Mouse (Mus musculus) liver, embryonic 14.5 days (tissue): ENCODE measurements around the gene Sgf29. TPM values are rescaled to one million over a fixed set of nuclear protein-coding genes. Genes with fewer than 3 reads are reported as not detected.

Experiments
- ATAC-seq: fragments of 200-750 bp; cut with Nextera tagmentation; 2 replicates; pipeline ENCODE4 v1.8.0; 2017; ENCODE audit warnings: moderate number of reproducible peaks, mild to moderate bottlenecking, moderate library complexity; ENCODE audit not compliant: insufficient read depth
- DNase-seq, 3 experiments: peaks; one replicate each; pipeline ENCODE4 v3.0.0-alpha.2; 2012 to 2013; ENCODE audit warnings: low read depth in 3 of 3, low spot score in 3 of 3
- H3K27ac ChIP-seq: fragments of 300-500 bp; sonication (generic); 2 replicates; pipeline ENCODE4 v1.5.1; 2014; ENCODE audit warnings: moderate library complexity, mild to moderate bottlenecking, control low read depth, inconsistent platforms
- H3K27me3 ChIP-seq: fragments of 300-500 bp; sonication (generic); 2 replicates; pipeline ENCODE4 v1.6.1; 2014; ENCODE audit warnings: mild to moderate bottlenecking, low read length, moderate library complexity; ENCODE audit not compliant: control insufficient read depth, insufficient read depth
- H3K36me3 ChIP-seq: fragments of 300-500 bp; sonication (generic); replicated peaks from 2 replicates; pipeline ENCODE4 v1.6.1; 2014; ENCODE audit warnings: low read depth; ENCODE audit not compliant: control insufficient read depth, insufficient read depth
- H3K4me1 ChIP-seq, 2 experiments: fragments of 200-500 bp in 1 of 2; fragments of 300-500 bp in 1 of 2; sonication (generic) in 1 of 2; replicated peaks; 2 replicates each; pipeline ENCODE4 v1.6.1; 2012 to 2014; ENCODE audit warnings: antibody characterized with exemption in 1 of 2, inconsistent platforms in 1 of 2, low read length in 1 of 2; ENCODE audit not compliant: control insufficient read depth in 2 of 2, insufficient read depth in 2 of 2
- H3K4me2 ChIP-seq: fragments of 300-500 bp; sonication (generic); 2 replicates; pipeline ENCODE4 v1.6.1; 2014; ENCODE audit warnings: low read depth, mild to moderate bottlenecking, control low read depth, moderate library complexity
- H3K4me3 ChIP-seq, 2 experiments: fragments of 200-500 bp in 1 of 2; fragments of 300-500 bp in 1 of 2; sonication (generic) in 1 of 2; 2 replicates each; pipeline ENCODE4 v1.5.1; 2012 to 2014; ENCODE audit warnings: low read depth in 2 of 2, low read length in 2 of 2, mild to moderate bottlenecking in 2 of 2, control low read depth in 1 of 2, inconsistent platforms in 1 of 2, moderate library complexity in 1 of 2; ENCODE audit not compliant: insufficient read depth in 1 of 2
- H3K9ac ChIP-seq: fragments of 300-500 bp; sonication (generic); replicated peaks from 2 replicates; pipeline ENCODE4 v1.6.1; 2014; ENCODE audit warnings: mild to moderate bottlenecking, control low read depth, moderate library complexity
- H3K9me3 ChIP-seq: fragments of 300-500 bp; sonication (generic); 2 replicates; pipeline ENCODE4 v1.6.1; 2016; ENCODE audit warnings: low read length, mixed read lengths; ENCODE audit not compliant: control insufficient read depth
- CTCF ChIP-seq: IDR thresholded peaks from 2 replicates; pipeline ENCODE4 v1.5.1; 2016; ENCODE audit warnings: antibody characterized with exemption, low read depth, control low read depth
- EP300 ChIP-seq: IDR thresholded peaks from 2 replicates; pipeline ENCODE4 v1.6.1; 2016; ENCODE audit warnings: antibody characterized with exemption, low read depth
- WGBS: fragments of 180-500 bp; shearing (Covaris S2); extraction: QIAGEN DNeasy Blood & Tissue Kit; methylation state at CpG from one replicate; pipeline ENCODE4 v1.1.7; 2014; ENCODE audit not compliant: insufficient replicate concordance; 5-methylcytosine and 5-hydroxymethylcytosine counted together
- polyA plus RNA-seq, 2 experiments: library from polyadenylated mRNA; depleted of rRNA in 1 of 2; stranded (reverse) in 1 of 2; unstranded in 1 of 2; fragments of >200 nt; fragmentation: Nextera tagmentation in 1 of 2; extraction: Ambion mirVana in 1 of 2; gene quantifications; 2 replicates each; pipeline versions ENCODE4 v1.2.1 to v1.2.3; 2012 to 2014

The Sgf29 gene
- polyA plus RNA-seq, 2 experiments, result 23.6 to 24.7 TPM

DNA sequence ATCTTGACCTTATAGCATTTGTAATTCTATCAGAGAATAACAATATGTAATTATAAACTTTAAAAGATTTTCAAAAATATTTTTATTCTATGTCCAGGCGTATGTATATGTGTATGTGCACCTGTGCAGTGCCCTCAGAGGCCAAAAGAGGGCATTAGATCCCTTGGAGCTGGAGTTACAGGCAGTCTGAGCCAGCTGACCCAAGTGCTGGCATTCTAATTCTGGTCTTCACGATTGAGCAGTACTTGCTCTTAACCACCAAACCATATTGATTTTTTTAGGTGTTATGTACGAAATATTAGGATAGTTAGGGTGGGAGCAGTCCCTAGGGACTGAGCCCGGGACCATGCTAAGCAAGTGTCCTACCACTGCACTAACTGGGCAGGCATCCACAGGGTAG is 623 bp upstream of the Sgf29 start:
- TF ChIP-seq EP300, result no peak
- TF ChIP-seq CTCF, result peak; percentile 58
- Histone ChIP-seq H3K9me3 (no peaks in the 10 kb centered on the region), H3K4me3 (peak overlapping the region in 1 of 2 experiments; percentile 84; a peak in 2 of 4 replicates), H3K36me3 (no peaks in the 10 kb centered on the region), H3K4me1 (peaks cover 20% of the 10 kb centered on the region in 2 experiments), H3K27me3 (no peaks in the 10 kb centered on the region), H3K4me2 (peak overlapping the region; percentile 98), H3K9ac (no peak overlapping the region), H3K27ac (no peak overlapping the region)
- ATAC-seq (no peak), DNase-seq (peak in 2 of 3 experiments; percentile 13 to 23)
- WGBS, result 60% methylated on average over 4 of the region's 4 CpGs

DNA sequence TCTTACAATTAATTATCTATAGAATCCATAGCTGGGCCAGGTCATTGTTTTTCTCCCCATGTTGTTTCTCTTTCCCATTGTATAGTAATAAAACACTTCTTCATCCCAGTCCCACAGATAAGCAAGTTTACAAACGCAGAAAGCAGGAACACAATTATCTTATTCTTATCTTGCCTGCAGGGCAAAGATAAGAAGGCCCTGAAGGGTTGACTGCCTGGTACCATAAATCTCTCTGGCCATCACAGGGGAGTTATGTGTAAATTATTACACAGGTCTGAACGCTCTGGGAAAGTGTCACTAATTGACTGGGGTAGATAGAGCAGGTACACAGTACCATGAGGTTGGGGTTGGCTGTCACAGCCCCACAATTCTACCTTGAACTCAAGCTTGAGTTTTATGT is 1.7 kb downstream of the Sgf29 start:
- Histone ChIP-seq H3K27me3 (no peaks in the 10 kb centered on the region), H3K4me1 (peaks cover 20 to 35% of the 10 kb centered on the region in 2 experiments), H3K4me2 (peak overlapping the region; percentile 98), H3K36me3 (no peaks in the 10 kb centered on the region), H3K4me3 (no peak overlapping the region; a peak in 1 of 4 replicates), H3K9ac (no peak overlapping the region; the same call in 1 of the 2 replicates), H3K27ac (0 out of 2 replicates have a peak overlapping the region, but pooled peaks have one; percentile 2), H3K9me3 (no peaks in the 10 kb centered on the region)
- no peak for TF ChIP-seq CTCF
- peak; percentile 77 for TF ChIP-seq EP300
- WGBS, result 5% methylated on average over 2 of the region's 2 CpGs
- DNase-seq (peak; percentile 50 to 62 (median 51)), ATAC-seq (peak; percentile 12; the same call in 1 of the 2 replicates)

DNA sequence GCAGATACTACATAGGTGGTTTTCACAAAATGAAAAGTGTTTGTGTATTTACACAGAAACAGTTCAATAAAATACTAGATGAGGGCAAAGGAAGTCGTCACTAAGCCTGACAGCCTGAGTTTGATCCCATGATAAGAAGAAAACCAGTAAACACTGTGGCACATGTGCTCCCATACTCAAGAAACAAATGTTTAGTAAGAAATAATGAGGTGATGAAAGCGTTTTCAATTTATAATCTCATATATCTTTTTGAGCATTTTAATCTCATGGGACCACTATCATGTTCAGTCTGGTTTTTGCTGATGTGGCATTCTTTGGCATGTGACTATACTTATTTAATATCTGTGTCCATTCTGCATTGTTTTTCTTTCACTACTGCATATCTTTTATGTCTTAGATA is 4.9 kb downstream of the Sgf29 start:
- H3K4me1 ChIP-seq, result peaks cover 18 to 36% of the 10 kb centered on the region in 2 experiments

DNA sequence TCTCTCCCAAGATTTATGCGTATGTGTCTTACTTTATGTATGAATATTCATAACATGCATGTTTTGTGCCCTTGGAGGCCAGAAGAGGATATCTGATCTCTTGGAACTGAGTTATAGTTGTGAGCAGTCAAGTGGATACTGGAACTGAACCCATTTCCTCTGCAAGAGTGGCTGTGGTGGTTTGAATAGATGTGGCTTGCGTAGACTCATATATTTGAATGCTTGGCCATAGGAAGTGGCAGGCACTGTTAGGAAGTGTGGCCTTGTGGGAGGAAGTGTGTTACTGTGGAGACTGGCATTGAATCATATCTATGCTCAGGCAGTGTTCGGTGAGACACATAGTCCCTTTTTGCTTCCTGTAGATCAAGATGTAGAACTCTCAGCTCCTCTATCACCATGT is 6.6 kb downstream of the Sgf29 start:
- Histone ChIP-seq H3K9me3 (no peaks in the 10 kb centered on the region), H3K36me3 (no peaks in the 10 kb centered on the region), H3K4me3 (no peak overlapping the region), H3K4me2 (no peak overlapping the region), H3K4me1 (peaks cover 8 to 28% of the 10 kb centered on the region in 2 experiments), H3K27ac (no peak overlapping the region), H3K9ac (no peak overlapping the region), H3K27me3 (no peaks in the 10 kb centered on the region)
- TF ChIP-seq CTCF (no peak), EP300 (no peak)
- WGBS, result 58% methylated on average over 3 of the region's 3 CpGs
- 0 out of 2 replicates have a peak, but pooled peaks have one; percentile 25 for ATAC-seq
- peak in 1 of 3 experiments; percentile 19 for DNase-seq

More for the DNA sequence above, 4.9 kb downstream of the Sgf29 start:
- Histone ChIP-seq H3K4me2 (no peak overlapping the region), H3K27ac (no peak overlapping the region), H3K4me3 (no peak overlapping the region), H3K9ac (no peak overlapping the region), H3K27me3 (no peaks in the 10 kb centered on the region), H3K36me3 (no peaks in the 10 kb centered on the region), H3K9me3 (no peaks in the 10 kb centered on the region)
- TF ChIP-seq EP300, result no peak
- no peak for TF ChIP-seq CTCF
- 34% methylated on average over 2 of the region's 2 CpGs for WGBS
- ATAC-seq (no peak), DNase-seq (no peak)

DNA sequence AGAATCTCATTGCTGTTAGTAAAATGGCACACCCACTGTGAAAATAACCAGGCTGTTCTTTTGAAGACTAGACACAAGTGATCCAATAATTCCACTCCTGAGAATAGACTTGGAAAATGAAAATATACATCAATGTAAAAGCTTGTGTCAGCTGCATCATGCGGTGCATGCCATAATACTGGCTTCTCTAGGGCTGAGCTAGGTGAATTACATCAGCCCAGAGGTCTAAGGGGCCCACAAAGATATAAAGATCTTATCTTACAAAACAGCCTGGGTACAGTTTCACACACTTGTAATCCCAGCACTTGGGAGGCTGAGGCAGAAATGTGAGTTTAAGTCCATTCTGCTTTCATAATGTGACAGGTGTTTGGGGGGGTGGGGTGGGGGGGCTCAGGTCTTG is 8.4 kb downstream of the Sgf29 start:
- ATAC-seq (no peak), DNase-seq (no peak)
- Histone ChIP-seq H3K9ac (no peak overlapping the region), H3K27ac (no peak overlapping the region), H3K4me2 (no peak overlapping the region), H3K4me3 (no peak overlapping the region), H3K27me3 (no peaks in the 10 kb centered on the region), H3K4me1 (peaks cover 0 to 19% of the 10 kb centered on the region in 2 experiments; a peak in 3 of 4 replicates), H3K9me3 (no peaks in the 10 kb centered on the region), H3K36me3 (no peaks in the 10 kb centered on the region)
- no peak for TF ChIP-seq CTCF
- no peak for TF ChIP-seq EP300
- WGBS, result 58% methylated on average over 1 of the region's 1 CpGs
